Mouse (Mus musculus) adrenal gland, postnatal 0 days (tissue): Measurements from ENCODE around the gene Greb1. TPM values are rescaled to one million over a fixed set of nuclear protein-coding genes. Genes with fewer than 3 reads are reported as not detected.

Experiments used
- microRNA-seq: library from miRNA; unstranded; fragments of <30 nt; microRNA quantifications from one replicate; pipeline ENCODE4, GENCODE M21; 2016; ENCODE audit warnings: borderline replicate concordance; ENCODE audit not compliant: insufficient number of aligned reads
- polyA plus RNA-seq: library from polyadenylated mRNA; unstranded; fragments of >200 nt; fragmentation: Nextera tagmentation; extraction: Ambion mirVana; gene quantifications from 2 replicates; pipeline ENCODE4 v1.2.1, GENCODE M21; 2015

Gene Greb1
- polyA plus RNA-seq, result 3.2 and 11.4 TPM in 2 replicates

GRCm38 (mm10) chr12:16800259-16800958 is at the start of gene Greb1:
TSS of gene Greb1 (minus strand) at chr12:16800886.

GRCm38 (mm10) chr12:16810525-16811431 is 10.1 kb upstream of the Greb1 start, which contains the start of gene E2f6:
TSS of gene E2f6 (plus strand) at chr12:16810963.

GRCm38 (mm10) chr12:16653332-16654093 is 147.2 kb downstream of the Greb1 start, which contains the start of gene Ntsr2:
TSS of gene Ntsr2 (plus strand) at chr12:16653382.

Small RNAs within 50 kb of the gene (microRNA-seq; reads per million reads assigned to microRNA genes)
- not detected for gene Gm44305

Other genes with a start within 250 kb of the Greb1 start
- 6.4 and 6.7 TPM in 2 replicates for gene Lpin1, start 189.9 kb downstream of the Greb1 start, polyA plus RNA-seq
- gene Ntsr2, start 147.5 kb downstream of the Greb1 start, polyA plus RNA-seq, result not detected in 2 replicates
- gene E2f6, start 10.1 kb upstream of the Greb1 start, polyA plus RNA-seq, result 21.0 and 31.6 TPM in 2 replicates
- 18.9 and 23.7 TPM in 2 replicates for gene Rock2, start 94.0 kb upstream of the Greb1 start, polyA plus RNA-seq
- 6.8 and 9.8 TPM in 2 replicates for gene Pqlc3, start 199.5 kb upstream of the Greb1 start, polyA plus RNA-seq
- 0.08 and 0.25 TPM in 2 replicates for gene 2410004P03Rik, start 210.8 kb upstream of the Greb1 start, polyA plus RNA-seq